Comparison of ENCODE assay signal across 18 mouse cellular contexts in genomic region chr17:45057780-45058179, GRCm38 (mm10).
"Had no signal": no experiment of that assay in that cellular context is flagged by ENCODE, and none has a peak within 500 bp of the region (broad histone marks: within the 10 kb centered on the region; RNA-seq: fewer than 3 reads in every experiment).

No protein-coding gene starts in this region.

- DNase-seq: gastrocnemius, adult 2 months; gastrocnemius, postnatal 10 days; gastrocnemius, postnatal 36 days; heart, adult 2 months; heart, postnatal 14 days; heart, postnatal 4 days; kidney, adult 18-20 months; kidney, adult 8-10 months; kidney, postnatal 10 days; kidney, postnatal 25 days; kidney, postnatal 4 days; layer of hippocampus, postnatal 36 days; left cerebral cortex, postnatal 4 days had no signal

- ATAC-seq: hindbrain, embryonic 16.5 days; inflammation-experienced regulatory T-cells, adult 6 months; intestine, embryonic 15.5 days; intestine, postnatal 0 days; liver, embryonic 12.5 days had no signal
